Mouse (Mus musculus) ES-E14 (cell line): Measurements from ENCODE around the gene Gps2. TPM values are rescaled to one million over a fixed set of nuclear protein-coding genes. Genes with fewer than 3 reads are reported as not detected.
"Not testable (repeated sequence)": the region's sequence is repeated elsewhere in the genome, so short reads cannot be mapped to it uniquely, and the experiment has no call there.

ENCODE experiments used
- DNase-seq: peaks from one replicate; pipeline ENCODE4 v3.0.0-alpha.2; 2013; ENCODE audit warnings: low read depth, low spot score
- H3K27ac ChIP-seq: 2 replicates; pipeline ENCODE4 v1.5.1; 2012; ENCODE audit warnings: low read depth, mild to moderate bottlenecking, low read length, moderate library complexity, mixed read lengths; ENCODE audit not compliant: poor library complexity, insufficient read depth, severe bottlenecking
- H3K36me3 ChIP-seq: 2 replicates; pipeline ENCODE4 v1.6.1; 2012; ENCODE audit warnings: mild to moderate bottlenecking, low read length, moderate library complexity, mixed read lengths; ENCODE audit not compliant: control insufficient read depth, poor library complexity, insufficient read depth, severe bottlenecking
- H3K4me1 ChIP-seq, 2 experiments: fragments of 150-350 bp in 1 of 2; sonication (generic) in 1 of 2; 2 replicates each; pipeline ENCODE4 v1.6.1; 2012; ENCODE audit warnings: low read length in 2 of 2, mild to moderate bottlenecking in 1 of 2, mixed read lengths in 1 of 2; ENCODE audit not compliant: control insufficient read depth in 2 of 2, insufficient read depth in 2 of 2, poor library complexity in 1 of 2
- H3K4me3 ChIP-seq, 2 experiments: fragments of 150-350 bp in 1 of 2; sonication (generic) in 1 of 2; 2 replicates each; pipeline ENCODE4 v1.5.1; 2012; ENCODE audit warnings: low read length in 2 of 2, low read depth in 1 of 2, mild to moderate bottlenecking in 1 of 2, mixed read lengths in 1 of 2; ENCODE audit not compliant: insufficient read depth in 1 of 2, poor library complexity in 1 of 2, severe bottlenecking in 1 of 2
- H3K9ac ChIP-seq: 2 replicates; pipeline ENCODE4 v1.6.1; 2012; ENCODE audit warnings: low read depth, mild to moderate bottlenecking, low read length, mixed read lengths; ENCODE audit not compliant: poor library complexity, insufficient read depth, severe bottlenecking
- H3K9me3 ChIP-seq: fragments of 150-350 bp; sonication (generic); 2 replicates; pipeline ENCODE4 v1.6.1; 2012; ENCODE audit warnings: low read depth, mild to moderate bottlenecking, low read length; ENCODE audit not compliant: control insufficient read depth, insufficient read depth
- CHD2 ChIP-seq: IDR thresholded peaks from 2 replicates; pipeline ENCODE4 v1.6.1; 2014; ENCODE audit warnings: mild to moderate bottlenecking, low read depth, low read length, inconsistent platforms
- HCFC1 ChIP-seq: IDR thresholded peaks from 2 replicates; pipeline ENCODE4 v1.6.1; 2012; ENCODE audit warnings: low read length, inconsistent platforms, borderline replicate concordance; ENCODE audit not compliant: insufficient read depth
- MAFK ChIP-seq: IDR thresholded peaks from 2 replicates; pipeline ENCODE4 v1.6.1; 2014; ENCODE audit warnings: mild to moderate bottlenecking, low read depth, low read length, inconsistent platforms; ENCODE audit not compliant: insufficient read depth
- ZC3H11A ChIP-seq: IDR thresholded peaks from 2 replicates; pipeline ENCODE4 v1.6.1; 2012; ENCODE audit warnings: low read depth, mild to moderate bottlenecking, inconsistent platforms, low read length, borderline replicate concordance
- ZNF384 ChIP-seq: IDR thresholded peaks from 2 replicates; pipeline ENCODE4 v1.6.1; 2012; ENCODE audit warnings: low read depth, low read length, inconsistent platforms
- in situ Hi-C, 2 experiments: fragments of 600-800 bp; cut with MboI; formaldehyde crosslinking; loops; one replicate each; pipeline ENCODE4 v1.15.1; 2025; ENCODE audit warnings: low sequenced_read_pairs in 2 of 2, inconsistent platforms in 1 of 2; ENCODE audit not compliant: unreplicated experiment in 2 of 2
- total RNA-seq: library from RNA; depleted of rRNA; stranded (reverse); fragments of 300-350 nt; gene quantifications from 2 replicates; pipeline ENCODE4 v1.2.3, GENCODE M21; 2012

Gene Gps2
- total RNA-seq, 1 experiment, result 15.5 TPM

- no peak for DNase-seq
- TF ChIP-seq HCFC1 (no peak), ZNF384 (no peak), MAFK (no peak), ZC3H11A (no peak), CHD2 (no peak)
- Histone ChIP-seq H3K36me3 (no peaks in the 10 kb centered on the region), H3K4me3 (no peak overlapping the region), H3K27ac (no peak overlapping the region), H3K9me3 (no peaks in the 10 kb centered on the region), H3K4me1 (peaks cover 0 to 11% of the 10 kb centered on the region in 2 experiments; a peak in 1 of 4 replicates), H3K9ac (no peak overlapping the region)
- in situ Hi-C loops, result no loop called here
Observed at GRCm38 (mm10) chr11:69950807-69951459, 37.2 kb downstream of the Gps2 start.

GRCm38 (mm10) chr11:69952274-69952673 lies 38.6 kb downstream of the Gps2 start:
- Histone ChIP-seq H3K27ac (no peak overlapping the region), H3K4me3 (no peak overlapping the region), H3K36me3 (no peaks in the 10 kb centered on the region), H3K4me1 (peaks cover 0 to 6% of the 10 kb centered on the region in 2 experiments; a peak in 1 of 4 replicates), H3K9me3 (no peaks in the 10 kb centered on the region), H3K9ac (no peak overlapping the region)
- DNase-seq, result no peak
- TF ChIP-seq HCFC1 (no peak), CHD2 (no peak), ZNF384 (no peak), ZC3H11A (no peak), MAFK (no peak)
- in situ Hi-C loops, result no loop called here

- Histone ChIP-seq H3K27ac (no peak overlapping the region), H3K36me3 (no peaks in the 10 kb centered on the region), H3K4me3 (no peak overlapping the region), H3K9ac (no peak overlapping the region), H3K4me1 (peaks cover 0 to 4% of the 10 kb centered on the region in 2 experiments; a peak in 1 of 4 replicates), H3K9me3 (no peaks in the 10 kb centered on the region)
- DNase-seq, result no peak
- in situ Hi-C loops, result no loop called here
- no peak for TF ChIP-seq MAFK
- TF ChIP-seq CHD2, result no peak
- TF ChIP-seq HCFC1, result no peak
- no peak for TF ChIP-seq ZNF384
- TF ChIP-seq ZC3H11A, result no peak
Observed at GRCm38 (mm10) chr11:69953267-69953915, 39.7 kb downstream of the Gps2 start.

DNA sequence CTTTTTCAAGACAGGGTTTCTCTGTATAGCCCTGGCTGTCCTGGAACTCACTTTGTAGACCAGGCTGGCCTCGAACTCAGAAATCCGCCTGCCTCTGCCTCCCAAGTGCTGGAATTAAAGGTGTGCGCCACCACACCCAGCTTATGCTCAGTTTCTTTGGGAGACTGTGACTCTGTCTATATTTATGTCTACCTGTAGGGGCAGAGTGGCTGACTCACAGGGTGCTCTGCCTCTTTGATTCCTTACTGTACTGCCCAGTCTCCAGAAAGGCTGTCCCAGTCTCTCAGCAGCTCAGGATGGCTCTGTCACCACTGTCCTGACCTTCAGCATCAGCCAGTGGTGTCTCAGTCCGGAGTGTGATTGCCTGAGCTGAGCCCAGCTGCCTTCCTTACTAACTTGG lies 41.9 kb downstream of the Gps2 start:
- H3K9me3 ChIP-seq, H3K9ac ChIP-seq, in situ Hi-C loops, DNase-seq, H3K4me3 ChIP-seq, H3K4me1 ChIP-seq, H3K36me3 ChIP-seq, H3K27ac ChIP-seq: not testable (repeated sequence)
